In the genomic region with DNA sequence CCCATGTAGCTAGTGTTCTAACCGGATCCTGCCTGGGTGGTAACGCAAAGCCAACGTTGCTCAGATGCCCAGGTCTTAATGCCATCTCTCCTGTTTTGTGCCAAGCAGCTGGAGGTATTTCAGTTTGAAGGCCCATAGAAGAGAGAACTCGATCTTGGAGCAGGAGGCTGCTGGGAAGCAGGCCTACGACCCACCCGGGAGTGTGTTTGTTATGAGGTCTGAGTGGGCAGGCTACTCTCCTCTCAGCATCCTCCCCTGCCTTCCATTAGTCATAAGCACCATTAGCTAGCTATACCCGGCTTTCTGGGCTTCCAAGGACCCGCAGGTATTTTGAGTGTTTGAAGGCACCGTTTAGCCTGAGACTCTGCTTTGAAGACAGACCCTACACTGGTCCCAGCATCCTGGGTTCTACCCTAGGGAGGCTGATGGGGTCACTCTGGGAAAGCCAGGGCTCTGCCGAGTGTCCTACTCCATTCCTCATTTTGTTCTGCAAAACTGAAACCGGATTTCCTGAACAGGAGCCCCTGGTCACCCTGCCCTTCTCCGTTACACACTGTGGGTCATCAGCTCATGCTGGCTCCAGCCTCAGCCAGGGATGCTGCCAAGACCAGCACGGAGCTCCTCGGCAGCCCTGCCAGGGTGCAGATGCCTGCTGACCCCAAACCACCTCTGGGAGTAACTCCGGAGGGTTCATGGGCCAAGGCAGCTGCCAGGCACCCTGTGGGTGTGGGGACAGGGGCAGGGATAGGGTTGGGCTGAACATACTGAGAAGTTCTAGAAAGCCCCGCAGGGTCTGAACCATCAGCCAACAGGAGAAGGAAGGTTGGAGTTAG, we compare ENCODE assay signal across 8 mouse cellular contexts. TPM values are rescaled to one million over a fixed set of nuclear protein-coding genes. Genes with fewer than 3 reads are reported as not detected.
DNase-seq lines count a peak whose midpoint lies in the region; ATAC-seq and TF ChIP-seq lines count a peak whose summit lies in the region.

No protein-coding gene starts in this region.

- H3K4me1 ChIP-seq in kidney, postnatal 0 days (replicated peaks; ENCODE audit: insufficient read depth, low read length): peaks cover 7% of the 10 kb centered on the region
- H3K4me1 ChIP-seq in forebrain, embryonic 11.5 days (replicated peaks; ENCODE audit: control insufficient read depth, insufficient read depth, low read length): peaks cover 20% of the 10 kb centered on the region
- peaks cover 9% of the 10 kb centered on the region for H3K4me1 ChIP-seq in heart, postnatal 0 days (ENCODE audit: control insufficient read depth, insufficient read depth)
- H3K4me1 ChIP-seq in midbrain, embryonic 14.5 days (ENCODE audit: control insufficient read depth, insufficient read depth, low read length): peaks cover 46% of the 10 kb centered on the region

- no peaks in the 10 kb centered on the region for H3K36me3 ChIP-seq in kidney, postnatal 0 days (ENCODE audit: insufficient read depth, low read length)
- H3K36me3 ChIP-seq in forebrain, embryonic 11.5 days (ENCODE audit: control insufficient read depth, insufficient read depth, low read length): no peaks in the 10 kb centered on the region
- H3K36me3 ChIP-seq in heart, postnatal 0 days (replicated peaks; ENCODE audit: control insufficient read depth, insufficient read depth, low read length): no peaks in the 10 kb centered on the region
- peaks cover 4% of the 10 kb centered on the region; the same call in 1 of the 2 replicates for H3K36me3 ChIP-seq in midbrain, embryonic 14.5 days (ENCODE audit: control insufficient read depth, insufficient read depth, low read length)

- DNase-seq in kidney, postnatal 0 days (ENCODE audit: low spot score): no peak
- DNase-seq in kidney, postnatal 25 days: no peak
- DNase-seq in forebrain, embryonic 11.5 days (ENCODE audit: low spot score): no peak
- DNase-seq in heart, postnatal 0 days (ENCODE audit: low spot score): no peak
- no peak for DNase-seq in midbrain, embryonic 14.5 days
- no peak for DNase-seq in layer of hippocampus, adult 11-12 months (ENCODE audit: low spot score)
- no peak for DNase-seq in embryo, embryonic 9.5 days (ENCODE audit: extremely low spot score)

- H3K4me2 ChIP-seq in kidney, postnatal 0 days (ENCODE audit: low read length): peak overlapping the region; percentile 92
- peak overlapping the region; percentile 87 for H3K4me2 ChIP-seq in forebrain, embryonic 11.5 days (ENCODE audit: low read depth, low read length, severe bottlenecking)
- peak overlapping the region; percentile 93; the same call in 1 of the 2 replicates for H3K4me2 ChIP-seq in heart, postnatal 0 days (ENCODE audit: low read depth, low read length)
- peak overlapping the region; percentile 88 for H3K4me2 ChIP-seq in midbrain, embryonic 14.5 days (ENCODE audit: low read length)

- TF ChIP-seq EP300 in heart, postnatal 0 days (IDR thresholded peaks at IDR 0.05; ENCODE audit: low read depth): no peak

- H3K9ac ChIP-seq in kidney, postnatal 0 days (ENCODE audit: low read depth, low read length): no peak overlapping the region
- peak overlapping the region; percentile 98 for H3K9ac ChIP-seq in forebrain, embryonic 11.5 days (ENCODE audit: low read length)
- no peak overlapping the region for H3K9ac ChIP-seq in heart, postnatal 0 days (replicated peaks; ENCODE audit: low read depth, low read length)
- H3K9ac ChIP-seq in midbrain, embryonic 14.5 days (replicated peaks; ENCODE audit: low read length): peak overlapping the region; percentile 99

- no peak for ATAC-seq in kidney, postnatal 0 days (replicated peaks; ENCODE audit: low FRiP score, low read depth)
- no peak for ATAC-seq in forebrain, embryonic 11.5 days (replicated peaks; ENCODE audit: low FRiP score)
- ATAC-seq in heart, postnatal 0 days (ENCODE audit: insufficient read depth, low read depth): no peak
- ATAC-seq in midbrain, embryonic 14.5 days (ENCODE audit: low FRiP score, low TSS enrichment): no peak
- ATAC-seq in frontal cortex, adult (ENCODE audit: low TSS enrichment): no peak

- 48% methylated on average over 16 of the region's 16 CpGs for WGBS in kidney, postnatal 0 days
- WGBS in forebrain, embryonic 11.5 days: 69% methylated on average over 16 of the region's 16 CpGs
- WGBS in heart, postnatal 0 days: 63% methylated on average over 16 of the region's 16 CpGs
- 62% methylated on average over 16 of the region's 16 CpGs for WGBS in midbrain, embryonic 14.5 days

- H3K27ac ChIP-seq in kidney, postnatal 0 days: no peak overlapping the region; the same call in 1 of the 2 replicates
- H3K27ac ChIP-seq in forebrain, embryonic 11.5 days (ENCODE audit: low read depth, low read length): peak overlapping the region; percentile 99
- H3K27ac ChIP-seq in heart, postnatal 0 days (ENCODE audit: low read depth): no peak overlapping the region
- peak overlapping the region; percentile 100 for H3K27ac ChIP-seq in midbrain, embryonic 14.5 days (replicated peaks; ENCODE audit: low read depth, low read length)

- TF ChIP-seq CTCF in kidney, postnatal 0 days (IDR thresholded peaks at IDR 0.05; ENCODE audit: low read depth): no peak
- no peak for TF ChIP-seq CTCF in heart, postnatal 0 days (IDR thresholded peaks at IDR 0.05; ENCODE audit: low read depth)

- no peaks in the 10 kb centered on the region for H3K27me3 ChIP-seq in kidney, postnatal 0 days (ENCODE audit: insufficient read depth, low read length)
- H3K27me3 ChIP-seq in forebrain, embryonic 11.5 days (ENCODE audit: control insufficient read depth, insufficient read depth, low read length): no peaks in the 10 kb centered on the region
- H3K27me3 ChIP-seq in heart, postnatal 0 days (ENCODE audit: control insufficient read depth, insufficient read depth, low read length): peaks cover 9% of the 10 kb centered on the region; the same call in 1 of the 2 replicates
- H3K27me3 ChIP-seq in midbrain, embryonic 14.5 days (ENCODE audit: control insufficient read depth, insufficient read depth, low read length): no peaks in the 10 kb centered on the region

- H3K9me3 ChIP-seq in kidney, postnatal 0 days (replicated peaks; ENCODE audit: low read length): no peaks in the 10 kb centered on the region
- H3K9me3 ChIP-seq in forebrain, embryonic 11.5 days (ENCODE audit: control insufficient read depth, low read length): no peaks in the 10 kb centered on the region
- no peaks in the 10 kb centered on the region for H3K9me3 ChIP-seq in heart, postnatal 0 days (replicated peaks; ENCODE audit: control insufficient read depth, low read length)
- H3K9me3 ChIP-seq in midbrain, embryonic 14.5 days (ENCODE audit: control insufficient read depth, low read length): no peaks in the 10 kb centered on the region

- H3K4me3 ChIP-seq in kidney, postnatal 0 days (replicated peaks; ENCODE audit: low read depth, low read length): no peak overlapping the region
- H3K4me3 ChIP-seq in forebrain, embryonic 11.5 days (ENCODE audit: low read depth, low read length): no peak overlapping the region; the same call in 1 of the 2 replicates
- H3K4me3 ChIP-seq in heart, postnatal 0 days (ENCODE audit: low read depth, low read length): no peak overlapping the region; the same call in 1 of the 2 replicates
- H3K4me3 ChIP-seq in midbrain, embryonic 14.5 days (replicated peaks; ENCODE audit: low read depth, low read length): peak overlapping the region; percentile 50

RNA-seq across cellular contexts. Expression of a gene that starts 40.6 kb away (rescaled TPM):
- 0.32 TPM in 1 of 2 replicates, not detected in the other for polyA plus RNA-seq in kidney, postnatal 0 days (2015; fragmentation: Nextera tagmentation; extraction: Ambion mirVana)
- 0.39 TPM in 1 of 2 replicates, not detected in the other for polyA plus RNA-seq in forebrain, embryonic 11.5 days (2014; fragmentation: Nextera tagmentation; extraction: Ambion mirVana)
- not detected in 2 replicates for total RNA-seq in heart, postnatal 0 days (2014; rRNA removed; ENCODE audit: low replicate concordance)
- 0.26 TPM in 1 of 2 replicates, not detected in the other for polyA plus RNA-seq in heart, postnatal 0 days (2015; fragmentation: Nextera tagmentation; extraction: Ambion mirVana)
- polyA plus RNA-seq in midbrain, embryonic 14.5 days (2014; fragmentation: Nextera tagmentation; extraction: Ambion mirVana): 0.50 TPM in 1 of 2 replicates, not detected in the other

Comparison
In these comparisons a context has a peak if more than half of its experiments do, and no peak if none do; other contexts are left out.
1. H3K27ac ChIP-seq: peak in forebrain, embryonic 11.5 days (single experiment) and midbrain, embryonic 14.5 days (single experiment); none in kidney, postnatal 0 days (single experiment) and heart, postnatal 0 days (single experiment).
2. H3K9ac ChIP-seq: peak in forebrain, embryonic 11.5 days (single experiment) and midbrain, embryonic 14.5 days (single experiment); none in kidney, postnatal 0 days (single experiment) and heart, postnatal 0 days (single experiment).
3. Peak in every context shown above with its lines, with median percentiles within 50 percentile points of each other: H3K4me2 ChIP-seq.